Mouse (Mus musculus) thymus, postnatal 4 days (tissue): ENCODE data around the gene Nlrp3.

Experiments used
- DNase-seq: peaks from one replicate; pipeline ENCODE4 v3.0.0; 2021

Gene Nlrp3

GRCm38 (mm10) chr11:59541324-59541723, at the start of gene Nlrp3:
Gene Nlrp3, plus strand, starts transcription at chr11:59541568.
- no peak for DNase-seq

DNA sequence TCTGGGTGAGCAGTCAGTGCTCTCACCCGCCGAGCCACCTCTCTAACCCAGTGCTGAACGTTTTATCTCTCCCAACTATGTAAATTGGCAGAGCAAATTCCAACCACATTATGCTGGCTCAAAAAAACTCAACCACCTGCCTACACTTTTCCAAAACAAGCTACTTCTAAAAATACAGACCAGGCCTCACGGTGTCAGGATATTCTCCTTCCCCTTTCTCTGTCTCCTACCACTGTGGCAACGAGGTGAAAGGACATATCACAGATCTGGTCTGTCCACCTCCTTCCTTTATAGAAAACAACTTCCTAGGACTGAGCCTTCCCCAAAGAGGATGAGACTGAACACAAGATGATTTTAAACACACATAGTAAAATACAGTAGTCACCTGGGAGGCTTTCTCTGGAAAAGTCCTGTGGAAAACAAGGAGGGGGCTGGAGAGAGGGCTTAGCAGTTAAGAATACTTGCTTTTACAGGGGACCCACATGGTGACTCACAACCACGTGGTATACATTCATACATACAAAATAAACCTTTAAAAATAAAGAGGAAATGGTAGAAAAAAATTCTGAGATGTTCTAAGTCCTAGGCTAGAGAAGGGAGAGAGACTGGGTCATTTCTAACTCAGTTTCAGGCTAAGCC, 44.6 kb upstream of the Nlrp3 start:
- no peak for DNase-seq

GRCm38 (mm10) chr11:59497747-59498146, 43.6 kb upstream of the Nlrp3 start:
- DNase-seq = no peak

GRCm38 (mm10) chr11:59501978-59502700, 39.2 kb upstream of the Nlrp3 start:
- DNase-seq = no peak

GRCm38 (mm10) chr11:59505351-59505838, 36.0 kb upstream of the Nlrp3 start:
- DNase-seq = peak; percentile 85

DNA sequence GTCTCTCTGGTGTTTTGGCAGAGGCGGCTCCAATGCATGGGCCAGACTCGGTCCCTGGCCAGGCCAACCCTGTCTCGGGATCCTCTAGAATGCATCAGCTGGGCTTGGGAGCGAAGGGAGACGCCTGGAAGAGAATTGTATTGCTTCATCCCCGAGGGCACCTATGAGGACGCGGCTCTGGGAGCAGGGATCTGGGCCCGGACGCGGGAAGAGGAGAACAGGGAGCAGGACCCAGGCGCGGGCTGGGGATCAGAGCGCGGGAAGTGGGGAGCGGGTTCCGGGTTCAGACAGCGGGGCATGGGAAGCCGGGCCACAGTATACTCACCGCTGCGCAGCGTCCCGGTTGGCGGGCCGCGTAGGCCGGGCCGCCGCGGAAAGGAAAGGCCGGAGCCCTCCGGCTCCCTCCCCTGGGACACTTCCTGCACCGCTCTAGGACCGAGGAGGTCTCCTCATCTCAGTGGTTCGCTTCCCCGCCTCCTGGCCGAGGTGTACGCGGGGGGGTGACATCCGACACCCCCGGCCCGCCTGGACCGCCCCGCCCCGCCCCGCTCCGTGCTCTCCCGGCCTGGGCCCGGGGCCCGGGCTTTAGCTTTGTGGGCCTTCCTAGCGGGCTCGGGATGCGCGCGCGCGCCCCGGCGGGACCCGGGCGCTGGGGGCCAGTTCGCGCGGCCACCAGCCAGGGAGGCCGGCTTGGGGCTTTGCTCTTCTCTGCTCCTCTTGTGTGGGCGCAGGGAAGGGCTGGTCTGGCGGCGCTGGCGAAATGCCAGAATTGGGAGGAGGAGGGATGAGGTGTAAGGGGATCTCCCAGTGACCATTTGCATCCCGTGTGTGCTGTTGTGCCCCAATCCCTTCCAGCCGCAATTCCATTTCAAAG, 35.3 kb upstream of the Nlrp3 start:
- DNase-seq = peak; percentile 78

- no peak for DNase-seq
Observed at GRCm38 (mm10) chr11:59506713-59507074, 34.7 kb upstream of the Nlrp3 start.

DNA sequence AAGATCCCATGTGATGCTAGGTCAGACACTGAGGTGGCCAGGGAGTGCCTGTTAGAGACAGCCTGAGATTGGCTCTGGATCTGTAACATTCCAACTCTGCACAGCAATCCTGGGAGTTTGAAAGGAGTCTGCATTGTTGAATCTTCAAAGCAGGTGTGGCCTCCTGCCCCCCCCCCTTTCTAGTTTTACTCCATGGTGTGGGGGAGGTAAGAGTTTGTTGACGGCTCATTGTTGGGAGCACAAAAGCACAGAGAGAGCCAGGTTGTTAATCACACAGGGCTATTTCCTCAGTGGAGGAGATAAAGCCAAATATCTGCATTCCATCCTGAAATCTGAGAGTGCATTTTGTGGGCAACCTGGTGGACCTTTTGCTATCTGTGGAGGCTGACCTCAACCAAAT, 29.8 kb upstream of the Nlrp3 start:
- no peak for DNase-seq

DNA sequence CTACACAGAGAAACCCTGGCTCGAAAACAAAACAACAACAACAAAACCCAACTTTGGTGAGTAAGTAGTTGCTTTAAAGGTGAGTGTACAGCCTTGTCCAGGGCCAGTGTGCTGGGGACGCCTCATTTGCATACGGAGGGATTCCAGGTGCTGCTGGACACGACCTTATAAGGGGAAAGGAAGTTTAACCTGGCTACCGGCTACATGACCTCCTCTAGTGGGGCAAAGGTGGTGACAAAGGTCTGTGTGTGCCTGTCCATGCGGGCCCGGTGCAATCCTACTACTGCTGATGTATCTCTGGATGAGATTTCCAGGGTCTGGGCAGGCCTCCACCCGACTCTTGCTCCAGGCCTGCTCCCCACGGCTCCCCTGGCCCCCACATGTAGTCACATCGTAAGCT, 28.6 kb upstream of the Nlrp3 start:
- no peak for DNase-seq

- no peak for DNase-seq
Observed at GRCm38 (mm10) chr11:59513556-59513955, 27.8 kb upstream of the Nlrp3 start.

DNA sequence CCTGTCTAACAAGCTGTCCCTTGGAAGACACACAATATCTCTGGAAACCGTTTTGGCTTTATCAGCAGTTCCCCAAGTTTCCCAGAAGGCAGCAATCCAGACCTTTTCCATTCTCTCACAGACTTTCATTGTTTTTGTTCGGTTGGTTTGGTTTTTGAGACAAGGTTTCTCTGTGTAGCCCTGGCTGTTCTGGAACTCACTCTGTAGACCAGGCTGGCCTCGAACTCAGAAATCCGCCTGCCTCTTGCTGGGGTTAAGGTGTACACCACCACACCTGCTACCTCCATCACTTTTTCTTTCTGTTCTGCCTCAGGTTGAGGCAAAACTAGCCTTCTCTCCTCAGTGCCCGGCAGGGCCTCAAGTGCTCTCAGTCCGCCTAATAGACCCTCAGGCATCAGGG, 27.0 kb upstream of the Nlrp3 start:
- DNase-seq = no peak

DNA sequence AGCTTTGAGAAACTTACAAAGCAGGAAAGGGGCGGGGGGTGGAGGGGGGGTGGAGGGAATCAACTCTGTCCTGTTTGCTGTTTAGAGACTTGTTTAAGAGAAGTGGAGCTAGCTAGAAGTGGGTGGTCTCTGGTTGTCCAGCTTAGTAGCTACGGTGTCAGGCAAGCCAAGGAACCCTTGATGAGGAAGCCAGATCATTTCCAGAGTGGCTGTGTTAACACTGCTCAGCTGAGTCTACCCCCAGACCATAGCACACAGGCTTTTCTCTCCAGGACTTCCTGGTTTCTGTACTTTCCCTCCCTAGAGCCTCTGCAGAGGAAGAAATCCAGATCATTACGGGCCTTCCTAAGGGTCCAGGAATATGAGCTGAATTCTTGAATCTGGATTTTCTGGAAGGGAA, 26.6 kb upstream of the Nlrp3 start:
- no peak for DNase-seq

DNA sequence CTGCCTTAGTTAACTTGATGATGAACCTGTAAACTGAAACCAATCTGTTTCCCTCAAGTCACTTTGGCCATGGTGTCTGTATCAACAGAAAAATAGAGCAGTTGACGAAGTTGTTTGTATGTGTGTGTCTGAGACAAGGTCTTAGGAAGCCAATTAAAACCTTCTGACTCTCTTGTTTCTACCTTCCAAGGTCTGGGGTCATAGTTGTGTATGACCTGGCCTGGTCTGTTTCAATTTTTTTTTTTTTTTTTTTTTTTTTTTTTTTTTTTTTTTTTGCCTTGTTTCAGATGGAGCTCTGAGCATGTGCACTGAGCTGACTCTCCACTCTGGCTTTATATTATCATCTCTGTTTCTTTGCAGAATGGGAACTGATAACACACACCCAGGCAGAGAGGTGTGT, 23.9 kb upstream of the Nlrp3 start:
- no peak for DNase-seq

GRCm38 (mm10) chr11:59518226-59518625, 23.1 kb upstream of the Nlrp3 start:
- DNase-seq = peak; percentile 58

GRCm38 (mm10) chr11:59519741-59520495, 21.4 kb upstream of the Nlrp3 start:
- no peak for DNase-seq

- peak; percentile 39 for DNase-seq
Observed at GRCm38 (mm10) chr11:59524150-59524549, 17.2 kb upstream of the Nlrp3 start.

- peak; percentile 79 for DNase-seq
Observed at GRCm38 (mm10) chr11:59525237-59525636, 16.1 kb upstream of the Nlrp3 start.

DNA sequence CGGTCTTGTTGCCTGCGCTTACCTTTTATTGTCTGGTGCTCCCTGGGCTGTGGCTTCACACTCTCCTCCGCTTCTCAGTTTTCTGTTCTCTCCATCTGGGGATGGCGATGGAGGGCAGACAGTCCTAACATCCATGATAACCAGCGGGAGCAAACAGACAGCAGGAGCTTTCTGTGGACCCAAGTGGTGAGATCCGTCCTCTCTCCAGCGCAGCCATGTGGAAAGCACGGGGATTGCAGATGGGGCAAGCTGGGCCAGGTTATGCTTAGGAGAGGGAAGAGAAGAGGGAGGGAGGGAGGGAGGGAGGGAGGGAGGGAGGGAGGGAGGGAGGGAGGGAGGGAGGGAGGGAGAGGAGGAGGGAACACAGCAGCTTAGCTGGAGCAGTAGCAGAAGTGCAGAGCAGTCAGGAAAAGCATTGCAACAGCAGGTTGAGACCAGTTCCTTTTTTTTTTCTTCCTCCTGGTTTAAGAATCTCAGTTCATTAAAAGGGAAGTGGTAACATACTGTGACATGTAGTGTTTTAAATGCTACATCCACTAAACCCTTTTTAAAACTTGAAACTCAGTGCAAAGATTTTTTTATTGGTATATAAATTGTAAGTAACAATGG, 14.8 kb upstream of the Nlrp3 start, which contains the start of gene Zkscan17:
Gene Zkscan17, minus strand, starts transcription at position 280 of the 609 bp plus-strand sequence.
- peak; percentile 45 for DNase-seq

GRCm38 (mm10) chr11:59530221-59530620, 11.1 kb upstream of the Nlrp3 start:
- DNase-seq = no peak

- no peak for DNase-seq
Observed at GRCm38 (mm10) chr11:59530870-59531535, 10.4 kb upstream of the Nlrp3 start.

DNA sequence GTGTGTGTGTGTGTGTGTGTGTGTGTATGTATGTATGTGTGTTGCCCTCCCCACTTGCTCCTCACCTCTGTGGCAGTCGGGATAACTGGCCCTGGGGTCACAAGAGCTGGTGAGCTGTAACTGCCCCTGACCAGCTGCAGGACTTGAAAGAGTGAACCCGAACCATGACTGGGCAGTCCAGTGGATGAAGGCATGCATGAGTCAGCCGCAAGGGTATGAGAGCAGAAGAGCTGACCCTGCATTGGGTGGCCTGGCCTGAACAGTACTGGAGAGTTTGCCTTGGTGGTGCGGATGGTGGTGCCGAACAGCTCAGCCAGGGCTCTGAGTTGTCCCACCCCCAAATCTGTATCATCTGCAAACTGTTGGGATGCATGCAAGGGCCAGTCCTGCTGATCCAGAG, 9.8 kb upstream of the Nlrp3 start:
- DNase-seq = no peak
